Mouse (Mus musculus) frontal cortex, postnatal 10 days (tissue): ENCODE results near the gene Frmd4a.
"Not testable (repeated sequence)": the region's sequence is repeated elsewhere in the genome, so short reads cannot be mapped to it uniquely, and the experiment has no call there.

Experiments used
- DNase-seq, 2 experiments: peaks; one replicate each; pipeline ENCODE4 v3.0.0; 2022; ENCODE audit warnings: low spot score in 2 of 2, mixed read lengths in 1 of 2

Gene Frmd4a

GRCm38 (mm10) chr2:4335881-4336280, 318.4 kb downstream of the Frmd4a start:
- DNase-seq: no peak

- DNase-seq: not testable (repeated sequence)
These were observed 320.8 kb downstream of the Frmd4a start for GRCm38 (mm10) chr2:4338290-4338689.

DNA sequence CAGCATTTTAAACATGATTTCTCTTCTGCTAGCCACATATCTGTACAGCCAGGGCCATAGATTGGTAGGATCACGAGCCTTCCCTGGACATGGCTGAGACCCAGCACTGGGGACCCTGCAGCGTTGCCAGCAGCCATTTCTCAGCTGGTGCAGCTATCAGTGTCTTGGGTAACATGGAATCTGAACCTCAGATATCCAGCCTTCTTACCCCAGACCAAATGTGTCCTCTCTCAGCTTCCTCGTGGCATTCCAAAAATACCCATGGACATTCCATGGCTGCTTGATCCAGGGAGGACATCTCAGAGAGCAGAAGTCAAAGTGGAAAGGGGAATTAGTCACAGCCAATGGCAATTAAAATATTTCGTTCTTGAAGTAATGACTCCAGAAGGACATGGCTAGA, 321.6 kb downstream of the Frmd4a start:
- DNase-seq: no peak

DNA sequence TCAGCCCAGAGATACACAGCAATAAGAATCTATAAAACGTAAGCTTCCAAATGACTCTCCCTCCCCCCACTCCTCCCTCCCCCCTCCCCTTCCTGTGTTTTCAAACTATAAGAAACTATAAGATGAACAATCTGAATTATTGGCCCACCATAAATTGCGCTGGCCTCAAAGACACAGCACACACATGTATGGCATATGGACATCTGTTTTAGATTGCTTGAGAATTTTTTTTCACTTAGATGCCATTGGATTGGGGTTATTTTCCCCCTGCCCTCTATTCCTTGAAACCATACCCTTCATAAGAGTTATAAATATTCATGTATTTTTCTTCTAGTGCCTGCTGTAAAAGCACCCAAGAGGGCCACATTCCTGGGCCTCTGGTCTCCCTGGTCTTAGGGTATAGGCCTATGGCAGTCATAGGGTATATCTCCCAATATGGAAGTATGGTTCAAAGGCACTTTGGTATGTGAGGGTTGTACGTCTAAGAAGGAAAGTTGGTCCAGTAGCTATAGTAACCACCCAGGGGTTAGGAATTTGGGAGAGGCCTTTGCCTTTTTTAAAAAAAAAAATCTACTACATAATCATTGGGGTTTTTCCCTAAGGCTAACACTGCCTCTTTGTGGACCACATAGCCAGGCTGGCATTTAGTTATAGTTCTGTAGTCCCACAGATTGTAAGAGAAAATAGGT, 322.2 kb downstream of the Frmd4a start:
- no peak for DNase-seq

DNA sequence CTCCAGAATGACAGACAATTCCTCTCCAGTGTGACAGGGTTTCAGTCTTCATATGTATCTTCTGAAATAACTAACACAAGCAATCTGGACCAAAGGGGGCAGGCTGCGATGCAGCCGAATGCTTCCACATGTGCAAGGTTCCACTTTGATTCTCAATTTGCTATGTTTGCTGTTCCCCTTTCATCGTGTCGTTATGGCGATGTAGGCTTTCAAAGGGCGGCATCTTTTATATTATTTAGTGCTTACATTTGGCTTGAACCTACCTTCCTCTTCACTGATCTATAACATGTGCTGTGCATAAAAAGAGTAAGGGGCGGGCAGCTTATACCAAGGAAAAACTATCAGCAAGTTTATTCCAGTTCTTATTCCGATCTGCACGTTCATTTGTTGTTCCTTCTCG, 322.9 kb downstream of the Frmd4a start:
- DNase-seq: no peak

DNA sequence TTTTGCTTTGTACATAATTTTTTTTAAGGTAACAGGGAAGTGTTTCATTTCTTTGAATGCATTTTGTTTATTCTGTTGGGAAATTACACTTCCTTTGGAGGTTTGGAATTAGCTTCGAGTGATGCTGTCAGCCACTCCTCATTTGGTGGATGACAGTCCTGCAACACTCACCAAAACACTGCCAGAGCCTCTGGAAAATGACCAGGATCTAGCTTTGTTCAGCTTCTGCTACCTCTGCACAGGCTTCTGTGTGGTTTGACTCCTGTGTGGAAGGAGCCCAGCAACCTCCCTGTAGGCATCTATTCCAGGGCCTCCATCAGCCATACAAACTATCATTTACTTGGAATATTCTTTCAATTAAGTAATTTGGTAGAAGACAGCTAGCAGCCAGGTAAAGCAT, 323.6 kb downstream of the Frmd4a start:
- DNase-seq: no peak

GRCm38 (mm10) chr2:4342005-4342404, 324.5 kb downstream of the Frmd4a start:
- DNase-seq: no peak

DNA sequence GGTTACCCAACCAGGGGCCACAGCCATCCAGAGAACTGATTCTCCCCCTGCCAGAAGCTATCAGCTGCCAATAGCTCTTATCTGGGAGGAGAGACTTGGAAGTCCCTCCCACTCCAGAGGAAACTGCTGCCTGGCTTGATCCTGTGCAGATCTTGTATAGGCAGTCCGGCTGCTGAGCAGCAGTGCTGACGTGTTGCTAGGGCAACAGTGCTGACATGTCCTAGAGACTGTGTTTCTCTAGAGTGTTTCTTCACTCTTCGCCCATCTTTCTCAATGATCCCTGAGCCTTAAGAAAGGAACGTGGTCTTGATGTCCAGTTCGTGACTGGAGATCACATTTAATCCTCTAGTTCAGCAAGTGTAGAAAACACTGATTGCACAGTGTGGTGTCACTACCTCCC, 326.9 kb downstream of the Frmd4a start:
- no peak for DNase-seq

- DNase-seq: peak in 1 of 2 experiments; percentile 20
These were observed 328.7 kb downstream of the Frmd4a start for GRCm38 (mm10) chr2:4346232-4346631.

GRCm38 (mm10) chr2:4346953-4347352, 329.4 kb downstream of the Frmd4a start:
- DNase-seq: no peak

DNA sequence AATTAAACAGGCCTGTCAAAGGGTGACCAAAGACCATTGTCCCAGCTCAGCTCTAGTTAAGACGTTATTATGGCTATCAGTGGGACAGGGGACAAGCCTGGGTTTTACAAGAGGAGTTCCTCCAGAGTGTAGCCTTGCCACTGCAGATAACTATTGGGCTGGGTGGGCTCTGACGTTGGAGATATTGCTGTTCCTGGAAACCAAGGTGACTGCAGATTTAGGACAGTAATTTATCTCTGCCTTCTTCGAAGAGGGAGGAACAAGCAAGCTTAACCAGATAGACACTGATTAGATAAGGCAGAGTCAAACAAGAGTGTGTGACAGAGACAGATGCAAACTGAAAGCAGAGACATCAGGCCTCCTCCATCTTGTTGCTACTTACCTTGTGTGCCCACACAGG, 330.3 kb downstream of the Frmd4a start:
- no peak for DNase-seq

- DNase-seq: no peak
These were observed 331.0 kb downstream of the Frmd4a start for GRCm38 (mm10) chr2:4348509-4348908.

- DNase-seq: no peak
These were observed 339.4 kb downstream of the Frmd4a start for GRCm38 (mm10) chr2:4356812-4357384.

DNA sequence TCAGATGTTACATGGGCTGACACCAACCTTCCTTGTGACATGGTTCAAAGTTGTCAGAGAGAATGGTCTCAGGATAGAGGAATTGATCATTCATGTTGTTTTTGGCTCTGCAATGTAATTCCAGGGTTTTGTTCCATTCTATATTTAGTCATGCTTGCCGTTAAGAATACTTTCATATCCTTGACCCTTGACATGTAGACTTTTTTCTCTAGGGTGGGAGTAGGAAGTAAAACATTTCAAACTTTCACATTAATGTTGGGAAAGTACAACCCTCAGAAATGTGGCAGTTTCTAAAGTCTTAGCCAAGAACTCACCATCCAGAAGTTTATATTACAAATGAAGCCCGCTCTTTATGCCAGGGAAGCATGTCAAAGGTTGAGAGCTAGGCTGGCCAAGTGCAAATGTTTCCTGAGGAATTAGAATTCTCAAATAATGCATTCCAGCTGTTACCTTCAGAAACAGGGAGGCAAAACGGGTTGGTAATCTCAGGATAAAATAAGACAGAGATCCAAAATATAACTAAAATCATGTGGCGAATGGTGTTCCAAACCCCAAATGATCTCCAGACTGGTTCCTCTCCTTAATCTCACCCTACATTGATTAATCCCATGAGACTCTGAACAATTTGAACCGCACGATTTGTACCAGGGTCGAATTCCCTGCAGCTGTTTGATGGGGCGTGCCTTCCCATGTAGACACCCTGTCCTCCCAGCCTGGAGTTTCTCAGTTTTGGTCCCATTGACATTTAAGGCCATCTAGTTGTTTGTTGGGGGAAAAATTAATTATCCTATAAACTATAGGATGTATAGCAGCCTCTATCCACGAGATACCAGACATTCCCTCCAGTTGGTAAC, 344.7 kb downstream of the Frmd4a start:
- DNase-seq: no peak

DNA sequence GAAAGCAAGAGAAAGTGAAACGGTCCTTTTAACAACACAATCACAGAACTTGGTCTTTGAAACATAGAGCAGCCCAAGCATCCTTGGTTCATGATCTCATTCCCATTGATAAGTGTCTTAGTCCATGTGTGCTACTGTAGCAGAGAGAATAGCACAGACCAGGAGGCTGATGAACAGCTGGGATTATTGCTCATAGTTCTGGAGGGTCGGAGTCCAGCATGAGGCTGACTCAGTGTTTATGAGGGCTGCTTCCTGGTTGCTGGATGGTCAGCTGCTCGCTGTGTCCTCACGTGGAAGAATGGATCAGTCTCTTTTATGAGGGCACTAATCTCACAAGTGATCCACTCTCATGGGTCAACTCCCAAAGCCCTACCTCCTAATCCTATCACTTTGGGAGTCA, 347.4 kb downstream of the Frmd4a start:
- DNase-seq: no peak

DNA sequence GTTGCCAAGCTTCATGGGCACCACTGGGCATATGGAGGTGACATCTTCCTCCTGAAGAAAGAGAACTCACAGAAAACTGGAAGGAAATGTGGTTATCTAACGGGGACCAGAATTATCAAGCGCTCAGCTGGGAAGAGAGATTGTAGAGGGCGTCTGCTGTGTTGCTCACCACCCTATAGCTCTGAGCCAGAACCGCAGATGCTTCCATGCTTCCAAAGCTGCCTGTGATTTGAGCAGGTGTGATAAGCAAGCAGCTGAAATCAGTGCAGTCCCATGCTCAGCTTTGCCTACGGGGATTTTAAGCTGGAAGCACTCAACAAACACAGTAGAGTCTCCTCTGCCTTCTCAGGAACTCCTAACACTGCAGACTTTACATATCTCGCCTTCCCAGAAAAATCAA, 351.0 kb downstream of the Frmd4a start:
- no peak for DNase-seq

GRCm38 (mm10) chr2:4370499-4370898, 353.0 kb downstream of the Frmd4a start:
- DNase-seq: no peak

DNA sequence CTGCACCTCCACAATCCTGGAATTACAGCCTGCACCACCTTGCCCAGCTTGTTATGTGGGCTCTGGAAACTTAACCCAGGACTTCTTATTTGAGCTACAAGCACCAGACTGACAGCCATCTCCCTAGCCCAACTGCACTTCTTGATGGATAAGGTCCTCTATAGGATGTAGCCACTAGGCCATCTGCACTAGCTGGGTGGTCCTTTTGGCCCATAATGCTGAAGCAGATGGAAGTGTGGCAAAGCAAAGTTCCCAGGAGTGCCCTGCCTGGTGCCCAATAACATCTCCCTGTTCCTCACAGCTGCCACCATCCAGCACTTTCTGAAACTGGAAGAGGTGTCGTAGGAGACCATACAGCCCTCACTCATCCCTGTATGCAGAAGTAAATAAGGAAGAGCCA, 353.8 kb downstream of the Frmd4a start:
- DNase-seq: no peak

DNA sequence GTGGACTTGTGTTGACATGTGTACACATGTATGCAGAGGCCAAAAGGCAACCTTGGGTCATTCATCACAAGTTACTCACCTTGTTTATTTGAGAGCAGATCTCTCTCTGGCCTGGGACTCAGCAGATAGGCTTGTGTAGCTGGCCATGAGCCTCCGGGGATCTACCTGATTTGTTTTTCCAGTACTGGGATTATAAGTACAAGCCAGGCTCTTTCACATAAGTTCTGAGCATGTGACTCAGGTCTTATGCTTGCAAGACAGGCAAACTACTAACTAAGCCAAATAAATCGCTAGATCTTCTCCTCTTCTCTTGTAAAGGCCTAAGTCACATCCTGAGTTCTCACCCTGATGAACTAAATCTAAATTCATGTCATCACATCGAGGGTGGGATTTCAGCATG, 361.3 kb downstream of the Frmd4a start:
- DNase-seq: no peak

DNA sequence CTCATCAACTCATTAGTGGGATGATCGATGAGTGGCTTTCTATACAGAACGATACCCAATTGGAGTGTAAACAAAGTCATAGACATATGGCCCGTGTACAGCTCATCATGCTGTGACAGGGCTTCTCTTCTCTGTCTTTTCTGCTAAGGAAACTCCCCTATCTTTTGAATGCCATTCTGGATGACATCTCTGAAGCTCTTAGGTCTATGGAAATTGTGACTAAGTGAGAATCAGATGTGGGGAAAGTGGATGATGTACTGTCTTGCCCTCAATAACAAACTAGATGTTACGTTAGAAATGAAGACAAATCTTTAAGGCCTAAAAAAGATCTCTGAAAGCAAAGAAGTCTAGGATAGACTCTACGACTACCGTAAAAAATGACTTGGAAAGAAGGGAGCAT, 362.9 kb downstream of the Frmd4a start:
- DNase-seq: no peak

DNA sequence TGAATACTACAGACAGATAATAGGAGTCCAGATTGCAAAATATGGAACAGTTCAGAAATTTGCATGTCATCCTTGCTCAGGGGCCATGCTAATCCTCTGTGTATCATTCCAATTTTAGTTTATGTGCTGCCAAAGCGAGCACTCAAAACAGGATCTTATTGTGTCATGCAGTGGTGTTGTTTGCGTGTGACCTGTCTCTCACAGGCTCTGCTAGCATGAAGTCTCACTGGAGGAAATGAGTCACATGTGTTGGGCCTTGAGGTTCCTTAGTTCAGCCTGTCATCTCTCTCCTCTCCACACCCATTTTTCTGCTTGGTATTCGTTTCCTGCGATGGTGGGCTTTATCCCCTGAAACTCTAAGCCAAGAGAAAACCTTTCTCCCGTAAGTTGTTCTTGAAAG, 363.4 kb downstream of the Frmd4a start:
- no peak for DNase-seq

GRCm38 (mm10) chr2:4386468-4386867, 369.0 kb downstream of the Frmd4a start:
- DNase-seq: no peak

- DNase-seq: no peak
These were observed 371.8 kb downstream of the Frmd4a start for GRCm38 (mm10) chr2:4389330-4389729.
